Mouse (Mus musculus): Measurements from ENCODE around the gene Mfsd9. TPM values are rescaled to one million over a fixed set of nuclear protein-coding genes. Genes with fewer than 3 reads are reported as not detected.

The Mfsd9 gene
- polyA plus RNA-seq, 1 experiment from 2014 or later = 5.4 TPM

GRCm38 (mm10) chr1:40808643-40809042 lies 18.2 kb upstream of the Mfsd9 start:
- WGBS = 92% methylated on average over 3 of the region's 3 CpGs
- H3K4me3 ChIP-seq (ENCODE audit: low read depth, low read length) = no peak overlapping the region
- H3K27ac ChIP-seq (ENCODE audit: low read depth, low read length) = no peak overlapping the region
- no peaks in the 10 kb centered on the region for H3K27me3 ChIP-seq (replicated peaks; ENCODE audit: control insufficient read depth, insufficient read depth, low read length)
- DNase-seq (ENCODE audit: low spot score) = no peak
- H3K9ac ChIP-seq (ENCODE audit: low read length) = no peak overlapping the region
- H3K36me3 ChIP-seq (ENCODE audit: control insufficient read depth, insufficient read depth, low read length) = no peaks in the 10 kb centered on the region
- H3K4me1 ChIP-seq (ENCODE audit: control insufficient read depth, insufficient read depth, low read length) = no peaks in the 10 kb centered on the region
- H3K4me2 ChIP-seq (ENCODE audit: low read length) = no peak overlapping the region
- ATAC-seq = no peak
- no peaks in the 10 kb centered on the region for H3K9me3 ChIP-seq (replicated peaks; ENCODE audit: control insufficient read depth, low read length)

GRCm38 (mm10) chr1:40805891-40806290 lies 15.4 kb upstream of the Mfsd9 start:
- Histone ChIP-seq H3K4me3 (ENCODE audit: low read depth, low read length) (no peak overlapping the region), H3K9ac (ENCODE audit: low read length) (no peak overlapping the region), H3K4me1 (ENCODE audit: control insufficient read depth, insufficient read depth, low read length) (no peaks in the 10 kb centered on the region), H3K9me3 (replicated peaks; ENCODE audit: control insufficient read depth, low read length) (no peaks in the 10 kb centered on the region), H3K27me3 (replicated peaks; ENCODE audit: control insufficient read depth, insufficient read depth, low read length) (no peaks in the 10 kb centered on the region), H3K27ac (ENCODE audit: low read depth, low read length) (no peak overlapping the region), H3K4me2 (ENCODE audit: low read length) (no peak overlapping the region), H3K36me3 (ENCODE audit: control insufficient read depth, insufficient read depth, low read length) (no peaks in the 10 kb centered on the region)
- DNase-seq (ENCODE audit: low spot score) = no peak
- WGBS = 87% methylated on average over 11 of the region's 11 CpGs
- ATAC-seq = no peak

GRCm38 (mm10) chr1:40805351-40805750 lies 14.9 kb upstream of the Mfsd9 start, which contains the start of gene Tmem182:
TSS of gene Tmem182 (plus strand) at chr1:40805601.
- DNase-seq (ENCODE audit: low spot score) (no peak), ATAC-seq (no peak)
- 62% methylated on average over 9 of the region's 9 CpGs for WGBS
- Histone ChIP-seq H3K27ac (ENCODE audit: low read depth, low read length) (no peak within 1 kb of the TSS), H3K4me3 (ENCODE audit: low read depth, low read length) (no peak within 1 kb of the TSS), H3K4me2 (ENCODE audit: low read length) (no peak within 1 kb of the TSS), H3K4me1 (ENCODE audit: control insufficient read depth, insufficient read depth, low read length) (no peaks in the 10 kb centered on the region), H3K27me3 (replicated peaks; ENCODE audit: control insufficient read depth, insufficient read depth, low read length) (no peaks in the 10 kb centered on the region), H3K36me3 (ENCODE audit: control insufficient read depth, insufficient read depth, low read length) (no peaks in the 10 kb centered on the region), H3K9me3 (replicated peaks; ENCODE audit: control insufficient read depth, low read length) (no peaks in the 10 kb centered on the region), H3K9ac (ENCODE audit: low read length) (no peak within 1 kb of the TSS)

- H3K27me3 ChIP-seq (replicated peaks; ENCODE audit: control insufficient read depth, insufficient read depth, low read length) = no peaks in the 10 kb centered on the region
- no peaks in the 10 kb centered on the region for H3K4me1 ChIP-seq (ENCODE audit: control insufficient read depth, insufficient read depth, low read length)
- no peak overlapping the region for H3K27ac ChIP-seq (ENCODE audit: low read depth, low read length)
- H3K4me3 ChIP-seq (ENCODE audit: low read depth, low read length) = no peak overlapping the region
- DNase-seq (ENCODE audit: low spot score) (no peak), ATAC-seq (no peak)
- 92% methylated on average over 12 of the region's 12 CpGs for WGBS
- no peaks in the 10 kb centered on the region for H3K36me3 ChIP-seq (ENCODE audit: control insufficient read depth, insufficient read depth, low read length)
- no peaks in the 10 kb centered on the region for H3K9me3 ChIP-seq (replicated peaks; ENCODE audit: control insufficient read depth, low read length)
- H3K4me2 ChIP-seq (ENCODE audit: low read length) = no peak overlapping the region
- H3K9ac ChIP-seq (ENCODE audit: low read length) = no peak overlapping the region
Observed at GRCm38 (mm10) chr1:40804118-40804517, 13.6 kb upstream of the Mfsd9 start.

- no peak overlapping the region for H3K9ac ChIP-seq (ENCODE audit: low read length)
- no peak overlapping the region for H3K4me3 ChIP-seq (ENCODE audit: low read depth, low read length)
- 20% methylated on average over 3 of the region's 3 CpGs for WGBS
- peak; percentile 82 for DNase-seq (ENCODE audit: low spot score)
- H3K4me1 ChIP-seq (ENCODE audit: control insufficient read depth, insufficient read depth, low read length) = no peaks in the 10 kb centered on the region
- H3K9me3 ChIP-seq (replicated peaks; ENCODE audit: control insufficient read depth, low read length) = no peaks in the 10 kb centered on the region
- no peak overlapping the region for H3K4me2 ChIP-seq (ENCODE audit: low read length)
- H3K36me3 ChIP-seq (ENCODE audit: control insufficient read depth, insufficient read depth, low read length) = no peaks in the 10 kb centered on the region
- H3K27ac ChIP-seq (ENCODE audit: low read depth, low read length) = no peak overlapping the region
- ATAC-seq = no peak
- no peaks in the 10 kb centered on the region for H3K27me3 ChIP-seq (replicated peaks; ENCODE audit: control insufficient read depth, insufficient read depth, low read length)
Observed at GRCm38 (mm10) chr1:40802759-40803158, 12.3 kb upstream of the Mfsd9 start.

GRCm38 (mm10) chr1:40800908-40801307 lies 10.4 kb upstream of the Mfsd9 start:
- H3K4me3 ChIP-seq (ENCODE audit: low read depth, low read length) = no peak overlapping the region
- no peak overlapping the region for H3K27ac ChIP-seq (ENCODE audit: low read depth, low read length)
- H3K36me3 ChIP-seq (ENCODE audit: control insufficient read depth, insufficient read depth, low read length) = no peaks in the 10 kb centered on the region
- ATAC-seq (no peak), DNase-seq (ENCODE audit: low spot score) (no peak)
- H3K4me2 ChIP-seq (ENCODE audit: low read length) = no peak overlapping the region
- H3K4me1 ChIP-seq (ENCODE audit: control insufficient read depth, insufficient read depth, low read length) = no peaks in the 10 kb centered on the region
- no peaks in the 10 kb centered on the region for H3K9me3 ChIP-seq (replicated peaks; ENCODE audit: control insufficient read depth, low read length)
- no peak overlapping the region for H3K9ac ChIP-seq (ENCODE audit: low read length)
- H3K27me3 ChIP-seq (replicated peaks; ENCODE audit: control insufficient read depth, insufficient read depth, low read length) = no peaks in the 10 kb centered on the region
- 90% methylated on average over 5 of the region's 5 CpGs for WGBS

- Histone ChIP-seq H3K27me3 (replicated peaks; ENCODE audit: control insufficient read depth, insufficient read depth, low read length) (no peaks in the 10 kb centered on the region), H3K9ac (ENCODE audit: low read length) (no peak overlapping the region), H3K4me1 (ENCODE audit: control insufficient read depth, insufficient read depth, low read length) (no peaks in the 10 kb centered on the region), H3K4me3 (ENCODE audit: low read depth, low read length) (no peak overlapping the region), H3K27ac (ENCODE audit: low read depth, low read length) (no peak overlapping the region), H3K4me2 (ENCODE audit: low read length) (no peak overlapping the region), H3K9me3 (replicated peaks; ENCODE audit: control insufficient read depth, low read length) (no peaks in the 10 kb centered on the region), H3K36me3 (ENCODE audit: control insufficient read depth, insufficient read depth, low read length) (no peaks in the 10 kb centered on the region)
- ATAC-seq = no peak
- 89% methylated on average over 8 of the region's 8 CpGs for WGBS
- no peak for DNase-seq (ENCODE audit: low spot score)
Observed at GRCm38 (mm10) chr1:40799121-40799520, 8.6 kb upstream of the Mfsd9 start.

GRCm38 (mm10) chr1:40797348-40797747 lies 6.9 kb upstream of the Mfsd9 start:
- 15% methylated on average over 5 of the region's 5 CpGs for WGBS
- H3K4me3 ChIP-seq (ENCODE audit: low read depth, low read length) = no peak overlapping the region
- no peak overlapping the region for H3K27ac ChIP-seq (ENCODE audit: low read depth, low read length)
- no peak overlapping the region for H3K9ac ChIP-seq (ENCODE audit: low read length)
- ATAC-seq = no peak
- H3K4me2 ChIP-seq (ENCODE audit: low read length) = no peak overlapping the region
- H3K27me3 ChIP-seq (replicated peaks; ENCODE audit: control insufficient read depth, insufficient read depth, low read length) = no peaks in the 10 kb centered on the region
- no peaks in the 10 kb centered on the region for H3K36me3 ChIP-seq (ENCODE audit: control insufficient read depth, insufficient read depth, low read length)
- no peaks in the 10 kb centered on the region for H3K9me3 ChIP-seq (replicated peaks; ENCODE audit: control insufficient read depth, low read length)
- peak; percentile 74 for DNase-seq (ENCODE audit: low spot score)
- H3K4me1 ChIP-seq (ENCODE audit: control insufficient read depth, insufficient read depth, low read length) = no peaks in the 10 kb centered on the region

GRCm38 (mm10) chr1:40795508-40795907 lies 5.0 kb upstream of the Mfsd9 start:
- H3K9ac ChIP-seq (ENCODE audit: low read length) = no peak overlapping the region
- no peak overlapping the region for H3K4me2 ChIP-seq (ENCODE audit: low read length)
- no peaks in the 10 kb centered on the region for H3K36me3 ChIP-seq (ENCODE audit: control insufficient read depth, insufficient read depth, low read length)
- H3K9me3 ChIP-seq (replicated peaks; ENCODE audit: control insufficient read depth, low read length) = no peaks in the 10 kb centered on the region
- ATAC-seq (no peak), DNase-seq (ENCODE audit: low spot score) (no peak)
- no peaks in the 10 kb centered on the region for H3K27me3 ChIP-seq (replicated peaks; ENCODE audit: control insufficient read depth, insufficient read depth, low read length)
- no peak overlapping the region for H3K27ac ChIP-seq (ENCODE audit: low read depth, low read length)
- no peak overlapping the region for H3K4me3 ChIP-seq (ENCODE audit: low read depth, low read length)
- peaks cover 4% of the 10 kb centered on the region; the same call in 1 of the 2 replicates for H3K4me1 ChIP-seq (ENCODE audit: control insufficient read depth, insufficient read depth, low read length)
- WGBS = 94% methylated on average over 1 of the region's 1 CpGs
